Mouse (Mus musculus) liver, embryonic 14.5 days (tissue): Measurements from ENCODE around the gene Vamp5.

Source experiments
- CTCF ChIP-seq: IDR thresholded peaks from 2 replicates; pipeline ENCODE4 v1.5.1; 2016; ENCODE audit warnings: antibody characterized with exemption, low read depth, control low read depth
- EP300 ChIP-seq: IDR thresholded peaks from 2 replicates; pipeline ENCODE4 v1.6.1; 2016; ENCODE audit warnings: antibody characterized with exemption, low read depth

DNA sequence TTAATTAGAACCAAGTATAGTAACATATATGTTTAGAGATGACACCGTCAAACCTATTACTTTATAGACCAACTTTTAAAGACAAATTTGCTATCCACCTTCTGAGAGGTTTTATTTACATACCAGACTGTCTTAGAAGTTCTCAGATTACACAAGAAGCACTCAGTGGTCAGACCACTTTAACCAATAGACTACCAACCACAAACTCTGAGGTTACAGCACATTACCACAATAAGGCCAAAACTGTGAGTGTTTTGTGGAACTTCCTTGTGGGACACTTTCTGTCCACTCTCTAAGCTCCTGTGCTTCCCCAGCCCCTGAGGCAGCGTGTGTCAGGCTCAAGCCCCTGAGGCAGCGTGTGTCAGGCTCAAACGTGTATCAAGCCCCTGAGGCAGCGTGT is 51.2 kb downstream of the Vamp5 start:
- no peak for TF ChIP-seq CTCF
- TF ChIP-seq EP300 = no peak
